Mouse (Mus musculus) left cerebral cortex, adult 2 months (tissue): ENCODE results near the gene Arid1b. TPM values are rescaled to one million over a fixed set of nuclear protein-coding genes. Genes with fewer than 3 reads are reported as not detected.

Source experiments
- DNase-seq, 2 experiments: peaks; one replicate each; pipeline ENCODE4 v3.0.0; 2021 to 2022; ENCODE audit warnings: low spot score in 2 of 2, mixed read lengths in 1 of 2; ENCODE audit errors: extremely low spot score in 1 of 2
- H3K27ac ChIP-seq: fragments of 200-600 bp; 2 replicates; pipeline ENCODE4 v1.8.1; 2022
- H3K4me3 ChIP-seq: fragments of 200-600 bp; 2 replicates; pipeline ENCODE4 v1.8.1; 2022
- CTCF ChIP-seq: fragments of 200-600 bp; IDR thresholded peaks from 2 replicates; pipeline ENCODE4 v1.8.1; 2022; ENCODE audit warnings: antibody characterized with exemption, mild to moderate bottlenecking, moderate library complexity
- intact Hi-C: fragments of 180-260 bp; cut with DNase I; formaldehyde crosslinking; loops from one replicate; pipeline ENCODE4 v1.15.1; 2025
- total RNA-seq, 2 experiments: library from RNA; stranded (reverse); gene quantifications; 2 replicates each; pipeline ENCODE4 v1.2.3; 2021

Gene Arid1b
- total RNA-seq, 2 experiments from 2014 or later, result 81.4 to 86.1 TPM

- Histone ChIP-seq H3K4me3 (no peak overlapping the region), H3K27ac (peak overlapping the region; percentile 97)
- no peak for DNase-seq
- TF ChIP-seq CTCF, result no peak
- intact Hi-C loops, result loop anchor here (2.0 kb wide), 1 partner anchor 16 kb away; no protein-coding TSS in a partner anchor
Measured at GRCm38 (mm10) chr17:5261131-5261651, 267.1 kb downstream of the Arid1b start.

DNA sequence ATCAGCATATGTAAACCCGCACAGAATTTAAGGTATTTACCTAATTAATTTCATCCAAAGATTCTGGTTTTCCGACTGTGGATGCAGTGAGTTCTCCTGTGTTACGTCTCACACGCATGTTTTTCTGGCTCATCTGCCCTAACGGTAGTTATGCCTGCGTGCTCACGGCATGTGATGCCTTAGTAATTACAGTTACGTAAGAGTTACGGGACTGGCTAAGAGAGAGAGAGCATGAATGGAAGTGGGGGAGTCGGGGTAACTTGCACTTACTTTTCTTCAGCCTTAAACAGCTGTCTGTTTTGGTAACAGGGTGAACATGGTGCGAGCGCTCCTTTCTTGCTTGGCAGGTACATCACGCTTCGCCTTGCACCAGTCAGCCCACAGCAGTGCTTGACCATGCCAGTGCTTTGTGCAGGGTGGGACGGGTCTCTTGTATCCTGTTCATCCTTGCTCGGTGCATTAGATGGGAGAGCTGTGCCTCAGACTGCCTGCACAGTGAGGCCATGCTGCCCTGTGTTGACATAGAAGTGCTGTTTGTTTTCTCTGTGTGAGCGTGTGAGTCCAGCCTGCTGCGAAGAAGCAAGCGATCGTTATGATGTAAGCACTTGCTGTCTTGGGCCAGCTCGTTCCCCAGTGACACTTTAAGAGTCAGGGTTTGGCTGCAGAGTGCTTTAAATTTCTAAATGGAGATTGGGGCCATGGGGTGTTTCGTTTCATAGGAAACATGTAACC lies 267.9 kb downstream of the Arid1b start:
- peak overlapping the region; percentile 97 for H3K27ac ChIP-seq
- intact Hi-C loops, result loop anchor here (2.0 kb wide), 1 partner anchor 15 kb away; no protein-coding TSS in a partner anchor
- no peak for DNase-seq
- no peak overlapping the region for H3K4me3 ChIP-seq
- no peak for TF ChIP-seq CTCF

DNA sequence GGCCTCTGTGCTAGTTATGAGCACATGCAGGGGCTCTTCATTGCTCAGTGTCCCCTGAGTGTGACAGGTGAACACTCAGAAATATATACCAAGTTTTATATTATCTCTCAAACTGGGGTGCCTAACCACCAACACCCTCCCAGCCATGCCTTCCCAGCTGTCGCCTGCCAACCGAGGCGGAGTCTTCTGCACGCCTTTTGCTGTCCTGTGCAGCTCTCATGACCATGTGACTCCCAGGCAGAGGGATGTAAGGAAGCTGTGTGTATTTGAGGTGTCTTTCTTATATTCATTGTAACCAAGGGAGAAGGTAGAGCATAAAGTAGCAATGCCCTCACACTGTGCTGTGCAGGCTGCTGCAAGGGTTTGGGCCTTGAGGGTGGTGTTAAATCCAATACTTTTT lies 268.7 kb downstream of the Arid1b start:
- no peak for TF ChIP-seq CTCF
- Histone ChIP-seq H3K4me3 (no peak overlapping the region), H3K27ac (peak overlapping the region; percentile 97)
- intact Hi-C loops, result no loop called here
- no peak for DNase-seq

- no peak overlapping the region for H3K27ac ChIP-seq
- TF ChIP-seq CTCF, result no peak
- H3K4me3 ChIP-seq, result no peak overlapping the region
- intact Hi-C loops, result no loop called here
- DNase-seq, result no peak
Measured at GRCm38 (mm10) chr17:5264783-5265182, 270.7 kb downstream of the Arid1b start.

DNA sequence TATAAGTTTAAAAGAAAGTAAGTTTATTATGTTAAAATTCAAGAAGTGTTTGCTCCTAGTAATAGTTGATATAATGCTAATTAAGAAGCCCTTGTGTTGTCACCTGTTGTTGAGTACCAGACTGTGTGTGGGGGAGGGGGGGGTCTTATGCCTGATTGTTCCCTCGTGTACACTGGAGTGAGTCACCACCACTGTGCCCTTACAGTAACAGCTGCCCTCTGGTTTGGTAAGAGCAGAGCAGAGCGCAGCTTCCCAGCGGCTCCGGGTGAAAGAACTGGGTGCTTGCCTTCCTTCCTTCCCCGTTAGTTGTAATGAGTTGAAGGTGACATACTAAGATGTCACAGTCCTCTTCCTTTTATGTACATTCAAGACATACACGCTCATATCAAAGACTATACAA lies 271.5 kb downstream of the Arid1b start:
- intact Hi-C loops, result no loop called here
- Histone ChIP-seq H3K4me3 (no peak overlapping the region), H3K27ac (no peak overlapping the region)
- DNase-seq, result no peak
- TF ChIP-seq CTCF, result no peak

DNA sequence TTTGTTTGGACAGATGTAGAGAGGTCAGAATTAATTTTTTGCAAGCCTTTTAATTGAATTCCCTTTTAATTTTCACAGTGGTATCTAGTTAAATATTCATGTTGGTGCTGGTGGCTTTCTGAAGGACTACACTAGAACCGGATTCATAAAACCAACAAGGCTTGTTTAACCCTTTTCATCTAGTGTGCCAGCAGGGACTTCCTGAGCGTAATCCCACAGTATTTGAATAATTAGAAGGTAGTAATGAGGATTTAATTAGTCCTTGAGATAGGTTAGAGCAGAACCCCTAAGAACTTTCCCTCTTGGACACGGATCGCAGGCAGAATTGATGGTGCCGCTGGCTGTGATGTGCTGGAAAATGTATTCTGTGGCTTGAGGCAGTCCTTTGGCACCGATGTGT lies 273.6 kb downstream of the Arid1b start:
- no peak for DNase-seq
- TF ChIP-seq CTCF, result no peak
- Histone ChIP-seq H3K27ac (no peak overlapping the region), H3K4me3 (no peak overlapping the region)
- intact Hi-C loops, result no loop called here

- no peak for TF ChIP-seq CTCF
- DNase-seq, result no peak
- Histone ChIP-seq H3K27ac (no peak overlapping the region), H3K4me3 (no peak overlapping the region)
- intact Hi-C loops, result no loop called here
Measured at GRCm38 (mm10) chr17:5269302-5269701, 275.2 kb downstream of the Arid1b start.

DNA sequence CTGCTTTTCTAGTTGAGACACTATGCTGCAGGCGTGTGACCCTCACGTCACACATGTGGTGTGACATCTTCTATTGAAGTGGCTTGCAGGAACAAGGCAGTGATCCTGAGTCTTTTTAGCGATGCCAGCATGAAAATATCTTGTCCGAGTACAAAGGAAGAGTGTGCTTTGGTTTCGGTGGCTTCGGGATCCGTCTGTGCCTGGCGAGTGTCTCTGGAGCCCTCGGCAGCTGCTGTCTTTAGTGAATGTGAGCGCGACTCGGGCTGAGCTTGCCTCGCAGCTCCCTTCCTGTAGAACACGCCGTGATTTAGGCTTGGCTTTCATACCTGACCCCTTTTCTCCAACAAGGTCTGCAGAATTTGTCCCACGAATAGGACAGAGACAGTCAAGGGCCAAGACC lies 275.6 kb downstream of the Arid1b start:
- Histone ChIP-seq H3K27ac (no peak overlapping the region; the same call in 1 of the 2 replicates), H3K4me3 (no peak overlapping the region)
- TF ChIP-seq CTCF, result no peak
- DNase-seq, result no peak
- intact Hi-C loops, result loop anchor here (5.0 kb wide), 2 partner anchors 58 to 128 kb away; no protein-coding TSS in a partner anchor

GRCm38 (mm10) chr17:5270823-5271222 lies 276.7 kb downstream of the Arid1b start:
- no peak for DNase-seq
- intact Hi-C loops, result loop anchor here (5.0 kb wide), 2 partner anchors 56 to 126 kb away; no protein-coding TSS in a partner anchor
- no peak for TF ChIP-seq CTCF
- Histone ChIP-seq H3K4me3 (no peak overlapping the region), H3K27ac (no peak overlapping the region)

- no peak for TF ChIP-seq CTCF
- intact Hi-C loops, result loop anchor here (5.0 kb wide), 2 partner anchors 54 to 124 kb away; no protein-coding TSS in a partner anchor
- peak overlapping the region; percentile 60 for H3K27ac ChIP-seq
Measured at GRCm38 (mm10) chr17:5273118-5273517, 279.0 kb downstream of the Arid1b start.

DNA sequence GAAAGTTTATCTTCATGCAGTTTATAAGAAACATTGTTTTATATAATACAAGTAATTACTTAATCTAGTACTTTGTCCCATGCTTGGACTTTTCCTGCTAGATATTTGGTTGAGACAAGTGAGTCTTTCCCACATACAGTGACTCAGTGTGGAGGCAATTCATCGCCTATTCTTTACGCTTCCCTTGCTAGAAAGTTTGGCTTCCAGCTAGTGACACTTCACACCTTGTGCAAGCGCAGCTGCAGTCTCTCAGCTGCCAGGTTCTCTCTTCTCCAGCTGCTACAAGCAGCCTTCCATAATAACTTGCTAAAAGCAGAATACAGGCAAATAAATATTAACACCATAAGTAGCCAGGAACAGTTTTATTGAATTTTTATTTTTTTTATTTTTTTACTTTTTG lies 279.6 kb downstream of the Arid1b start:
- intact Hi-C loops, result loop anchor here (5.0 kb wide), 2 partner anchors 54 to 124 kb away; no protein-coding TSS in a partner anchor
- TF ChIP-seq CTCF, result no peak
- DNase-seq, result no peak
- Histone ChIP-seq H3K27ac (no peak overlapping the region; the same call in 1 of the 2 replicates), H3K4me3 (no peak overlapping the region)

More at GRCm38 (mm10) chr17:5273118-5273517, 279.0 kb downstream of the Arid1b start:
- DNase-seq, result no peak
- no peak overlapping the region for H3K4me3 ChIP-seq

DNA sequence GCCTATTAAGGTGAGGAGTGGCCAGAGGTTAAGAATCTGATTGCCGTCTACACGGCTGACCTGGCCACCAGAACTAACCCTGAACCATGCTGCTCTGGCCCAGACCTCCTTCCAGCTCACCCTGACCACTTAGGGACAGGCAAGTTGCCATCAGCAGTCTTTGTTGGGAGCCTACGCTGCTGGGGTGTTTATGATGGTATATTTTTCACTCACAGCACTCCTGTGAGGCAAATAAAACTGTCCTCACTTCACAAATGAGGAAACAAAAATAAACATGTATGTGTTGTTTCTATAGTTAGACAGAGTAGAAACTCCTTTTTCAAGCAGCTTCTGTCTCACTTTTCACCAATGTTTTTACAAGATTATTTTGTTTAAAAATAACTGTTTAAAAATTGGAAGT lies 280.3 kb downstream of the Arid1b start:
- Histone ChIP-seq H3K27ac (no peak overlapping the region), H3K4me3 (no peak overlapping the region)
- no peak for DNase-seq
- intact Hi-C loops, result loop anchor here (5.0 kb wide), 2 partner anchors 53 to 123 kb away; no protein-coding TSS in a partner anchor
- no peak for TF ChIP-seq CTCF
